Mouse (Mus musculus): ENCODE measurements around the gene Cmtm2b. TPM values are rescaled to one million over a fixed set of nuclear protein-coding genes. Genes with fewer than 3 reads are reported as not detected.
"Not testable (repeated sequence)": the region's sequence is repeated elsewhere in the genome, so short reads cannot be mapped to it uniquely, and the experiment has no call there.

The Cmtm2b gene
- not detected for total RNA-seq (2021)

DNA sequence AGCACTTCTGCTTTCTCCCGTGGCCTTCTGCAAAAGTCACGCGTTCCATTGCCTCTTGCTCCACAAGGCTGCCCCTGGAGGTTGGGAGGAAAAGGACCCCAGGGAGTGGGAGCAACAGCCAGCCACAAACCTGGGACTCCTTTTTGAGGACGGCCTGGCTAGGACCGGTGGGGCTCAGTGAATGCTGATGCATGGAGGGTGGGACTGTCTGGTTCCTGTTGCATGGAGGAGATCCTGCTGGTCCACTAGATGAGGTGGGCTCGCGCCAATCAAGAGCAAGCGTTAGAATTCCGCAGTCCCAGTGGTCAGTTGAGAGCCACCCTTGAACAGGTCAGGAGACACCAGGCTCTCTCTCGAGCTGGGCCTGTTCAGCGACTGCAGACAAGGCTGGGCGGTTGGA lies at the start of gene Cmtm2b:
Gene Cmtm2b, plus strand, starts transcription at position 301 of the 400 bp plus-strand sequence.
- DNase-seq; intact Hi-C loops (cut with DNase I): not testable (repeated sequence)

DNA sequence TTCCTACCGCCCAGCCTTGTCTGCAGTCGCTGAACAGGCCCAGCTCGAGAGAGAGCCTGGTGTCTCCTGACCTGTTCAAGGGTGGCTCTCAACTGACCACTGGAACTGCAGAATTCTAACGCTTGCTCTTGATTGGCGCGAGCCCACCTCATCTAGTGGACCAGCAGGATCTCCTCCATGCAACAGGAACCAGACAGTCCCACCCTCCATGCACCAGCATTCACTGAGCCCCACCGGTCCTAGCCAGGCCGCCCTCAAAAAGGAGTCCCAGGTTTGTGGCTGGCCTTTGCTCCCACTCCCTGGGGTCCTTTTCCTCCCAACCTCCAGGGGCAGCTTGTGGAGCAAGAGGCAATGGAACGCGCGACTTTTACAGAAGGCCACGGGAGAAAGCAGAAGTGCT lies 28.9 kb upstream of the Cmtm2b start, which contains the start of gene Cmtm2a:
Gene Cmtm2a, minus strand, starts transcription at position 101 of the 400 bp plus-strand sequence.
- intact Hi-C loops (cut with DNase I), result not testable (repeated sequence)

DNA sequence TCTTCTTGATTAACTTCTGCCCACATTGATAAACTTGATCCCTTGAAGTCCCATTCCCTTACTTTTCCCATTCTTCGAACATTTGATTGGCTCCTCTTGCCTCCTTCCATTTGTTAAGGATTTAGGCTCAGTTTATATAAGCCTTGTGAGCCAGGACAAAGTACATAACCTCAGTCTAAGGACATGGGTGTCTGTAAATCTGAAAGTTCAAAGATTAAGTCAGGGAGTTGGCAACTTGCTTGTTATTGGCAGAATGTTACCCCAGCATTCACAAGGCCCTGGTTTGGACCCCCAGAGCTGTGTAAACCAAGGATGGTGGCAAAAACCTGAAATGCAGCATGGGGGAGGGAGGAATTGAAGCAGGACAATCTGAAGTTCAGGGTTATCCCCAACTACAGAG lies 27.6 kb upstream of the Cmtm2b start:
- intact Hi-C loops (cut with DNase I), result no loop called here
- DNase-seq, result no peak

More for the DNA sequence above, 28.9 kb upstream of the Cmtm2b start, which contains the start of gene Cmtm2a:
- DNase-seq, result not testable (repeated sequence)

DNA sequence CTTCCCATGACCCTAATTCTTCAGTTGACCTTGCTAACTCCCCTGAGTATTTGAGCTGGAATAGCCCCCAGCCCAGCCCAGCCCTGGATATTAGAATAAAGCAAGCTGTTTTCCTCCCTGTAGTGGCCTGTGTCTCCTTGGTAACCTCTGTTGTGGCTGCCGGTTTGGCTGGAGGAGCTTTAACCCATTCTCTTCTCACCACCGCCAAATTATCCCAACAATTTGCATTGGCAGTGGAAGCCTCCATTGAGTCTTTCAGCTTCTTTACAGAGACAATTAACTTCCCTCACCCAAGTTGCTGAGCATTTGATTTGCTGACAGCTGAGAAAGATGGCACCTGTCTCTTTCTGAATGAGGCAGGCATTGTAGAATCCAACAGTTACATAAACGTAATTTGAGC lies 20.5 kb upstream of the Cmtm2b start:
- intact Hi-C loops (cut with DNase I), result not testable (repeated sequence)
- DNase-seq, result peak; percentile 41 to 53

DNA sequence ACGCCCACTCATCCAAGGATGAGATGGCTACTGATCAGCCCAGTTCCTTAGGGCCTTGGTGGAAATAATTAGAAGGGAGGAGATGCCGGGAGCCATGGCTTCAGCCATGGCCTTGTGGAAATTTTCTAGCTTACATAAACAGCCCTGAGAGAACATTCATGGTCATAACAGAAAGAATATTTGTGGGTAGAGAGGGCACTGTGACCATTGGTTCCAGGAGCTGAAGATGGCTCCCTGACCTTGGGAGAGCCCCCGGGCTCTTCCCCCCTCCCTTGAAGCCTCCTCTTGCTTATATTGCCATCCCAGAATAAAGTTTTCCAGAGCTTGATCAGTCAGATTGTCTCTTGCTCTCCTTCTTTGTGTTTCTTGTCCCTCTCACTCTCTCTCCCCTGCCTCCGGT lies 19.5 kb upstream of the Cmtm2b start:
- DNase-seq; intact Hi-C loops (cut with DNase I): not testable (repeated sequence)

DNA sequence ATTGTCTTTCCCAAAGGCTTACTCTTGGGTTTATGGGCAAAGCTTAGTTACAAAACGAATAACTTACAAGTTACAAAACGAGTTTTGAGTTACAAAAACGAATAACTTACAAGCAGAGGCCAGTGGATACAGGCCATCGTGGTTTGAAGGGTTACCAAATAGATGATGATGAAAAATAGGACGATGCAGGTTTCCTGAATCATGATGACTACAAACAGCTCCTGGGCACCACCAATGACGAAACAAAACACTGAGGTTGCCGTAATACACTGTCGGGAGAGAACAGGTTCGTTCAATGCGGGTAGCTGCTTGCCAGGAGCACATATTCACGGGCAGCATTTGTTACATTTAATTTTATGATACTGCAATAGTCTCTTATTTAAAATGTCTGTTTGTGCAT lies 17.1 kb upstream of the Cmtm2b start:
- no peak for DNase-seq
- intact Hi-C loops (cut with DNase I), result no loop called here

DNA sequence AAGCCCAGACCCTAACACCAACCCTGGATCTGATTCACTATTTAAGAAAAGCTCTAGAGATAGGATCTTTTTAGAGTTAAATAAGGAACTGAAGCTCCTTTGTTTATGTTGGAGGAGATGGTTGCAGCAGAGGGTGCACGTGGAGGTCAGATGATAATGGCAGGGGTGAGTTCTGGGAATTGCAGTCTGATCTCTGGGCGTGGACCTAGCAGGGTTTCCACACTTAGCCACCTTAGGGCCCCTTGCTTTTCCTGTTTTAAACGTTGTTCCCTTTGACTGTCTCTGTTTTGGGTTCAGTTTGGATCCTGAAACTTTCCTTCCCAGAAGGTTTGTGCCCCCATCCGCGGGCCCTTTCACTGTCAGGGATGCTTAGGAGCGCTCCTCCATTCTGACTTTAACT lies 13.7 kb upstream of the Cmtm2b start:
- intact Hi-C loops (cut with DNase I); DNase-seq: not testable (repeated sequence)

DNA sequence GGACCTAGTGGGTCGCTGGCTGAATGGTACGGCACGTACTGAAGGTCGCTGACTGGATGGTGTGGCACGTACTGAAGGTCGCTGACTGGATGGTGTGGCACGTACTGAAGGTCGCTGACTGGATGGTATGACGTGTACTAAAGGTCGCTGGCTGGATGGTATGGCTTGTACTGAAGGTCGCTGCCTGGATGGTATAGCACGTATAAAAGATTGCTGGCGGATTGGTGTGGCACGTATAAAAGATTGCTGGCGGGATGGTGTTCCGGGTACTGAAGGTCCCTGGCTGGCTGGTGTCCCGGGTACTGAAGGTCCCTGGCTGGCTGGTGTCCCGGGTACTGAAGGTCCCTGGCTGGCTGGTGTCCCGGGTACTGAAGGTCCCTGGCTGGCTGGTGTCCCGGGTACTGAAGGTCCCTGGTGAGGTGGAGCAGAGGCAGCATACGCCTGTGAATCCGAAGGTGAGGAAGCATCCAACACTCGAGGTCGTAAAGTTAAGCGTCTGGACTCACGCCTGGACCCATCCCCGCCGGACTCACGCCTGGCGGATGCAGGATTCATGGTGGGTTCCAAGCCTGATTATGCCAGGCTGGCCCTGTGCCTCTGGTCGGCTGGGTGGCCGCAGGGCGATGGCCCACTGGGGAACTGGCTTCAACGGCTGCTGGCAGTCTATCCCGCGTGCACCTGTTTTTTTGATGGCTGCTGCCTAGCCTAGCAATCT lies 12.4 kb upstream of the Cmtm2b start, which contains the start of the genes Gm45711 and Cmtm1:
Gene Gm45711, minus strand, starts transcription at position 641 of the 715 bp plus-strand sequence.
Gene Cmtm1, minus strand, starts transcription at position 705 of the 715 bp plus-strand sequence.
- intact Hi-C loops (cut with DNase I), result not testable (repeated sequence)
- peak; percentile 34 to 47 for DNase-seq

DNA sequence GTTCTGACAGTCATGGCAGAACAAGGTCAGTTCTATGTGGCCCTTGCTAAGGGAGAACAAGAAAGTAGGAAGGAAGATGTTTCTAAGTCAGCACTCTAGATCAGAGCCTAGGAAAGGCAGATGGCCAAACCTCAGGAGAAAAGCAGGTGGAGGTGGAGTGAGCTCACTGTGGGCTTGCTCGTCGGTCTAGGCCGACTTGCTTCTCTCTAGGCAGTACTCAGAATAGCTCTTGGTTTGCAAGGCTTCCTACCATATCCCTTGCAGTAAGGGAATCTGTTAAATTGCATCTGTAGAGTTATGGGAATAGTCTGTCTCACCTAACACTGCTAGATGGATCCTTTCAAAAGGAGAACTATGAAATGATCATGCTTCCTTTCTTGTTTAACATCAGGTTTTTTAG lies 10.0 kb upstream of the Cmtm2b start:
- intact Hi-C loops (cut with DNase I); DNase-seq: not testable (repeated sequence)

DNA sequence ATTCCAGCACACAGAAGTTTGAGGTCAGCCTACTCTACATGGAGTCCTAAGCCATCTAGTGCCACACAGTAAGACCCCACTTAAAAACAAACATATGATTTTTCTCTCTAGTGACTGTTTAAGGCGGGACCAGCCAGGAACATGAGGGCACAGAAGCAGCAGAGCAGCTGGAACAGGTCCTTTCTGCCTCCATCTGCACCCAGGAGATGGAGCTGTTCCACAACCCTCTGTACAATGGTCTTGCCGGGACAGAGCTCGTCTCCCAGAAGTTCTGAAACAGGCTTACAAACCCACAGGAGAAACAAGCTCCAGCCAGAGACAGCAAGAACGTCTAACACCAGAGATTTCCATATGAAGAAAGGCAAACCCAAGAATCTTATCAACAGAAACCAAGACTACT lies 8.7 kb upstream of the Cmtm2b start:
- peak; percentile 41 to 47 for DNase-seq
- intact Hi-C loops (cut with DNase I), result no loop called here

DNA sequence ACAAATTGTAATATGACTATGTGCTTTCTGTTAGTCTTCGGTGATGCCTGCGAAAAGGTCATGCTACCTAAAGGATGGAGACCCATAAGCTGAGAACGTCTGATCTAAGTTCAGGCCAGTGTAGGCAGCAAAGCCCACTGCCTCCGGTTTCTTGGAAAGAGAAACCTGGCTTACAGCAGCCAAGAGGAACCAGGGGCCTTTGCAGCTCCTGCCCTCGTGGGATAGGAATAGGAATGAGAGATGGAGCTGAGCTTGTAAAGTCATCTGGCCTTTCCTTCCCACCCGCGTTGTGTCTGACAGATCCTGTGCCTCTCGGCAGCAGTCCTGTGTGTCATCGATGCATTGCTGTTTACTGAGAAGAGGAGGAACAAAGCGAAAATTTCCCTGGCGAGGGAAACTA lies 763 bp upstream of the Cmtm2b start, which contains the start of gene Gm11020:
Gene Gm11020, plus strand, starts transcription at position 301 of the 400 bp plus-strand sequence.
- DNase-seq; intact Hi-C loops (cut with DNase I): not testable (repeated sequence)

DNA sequence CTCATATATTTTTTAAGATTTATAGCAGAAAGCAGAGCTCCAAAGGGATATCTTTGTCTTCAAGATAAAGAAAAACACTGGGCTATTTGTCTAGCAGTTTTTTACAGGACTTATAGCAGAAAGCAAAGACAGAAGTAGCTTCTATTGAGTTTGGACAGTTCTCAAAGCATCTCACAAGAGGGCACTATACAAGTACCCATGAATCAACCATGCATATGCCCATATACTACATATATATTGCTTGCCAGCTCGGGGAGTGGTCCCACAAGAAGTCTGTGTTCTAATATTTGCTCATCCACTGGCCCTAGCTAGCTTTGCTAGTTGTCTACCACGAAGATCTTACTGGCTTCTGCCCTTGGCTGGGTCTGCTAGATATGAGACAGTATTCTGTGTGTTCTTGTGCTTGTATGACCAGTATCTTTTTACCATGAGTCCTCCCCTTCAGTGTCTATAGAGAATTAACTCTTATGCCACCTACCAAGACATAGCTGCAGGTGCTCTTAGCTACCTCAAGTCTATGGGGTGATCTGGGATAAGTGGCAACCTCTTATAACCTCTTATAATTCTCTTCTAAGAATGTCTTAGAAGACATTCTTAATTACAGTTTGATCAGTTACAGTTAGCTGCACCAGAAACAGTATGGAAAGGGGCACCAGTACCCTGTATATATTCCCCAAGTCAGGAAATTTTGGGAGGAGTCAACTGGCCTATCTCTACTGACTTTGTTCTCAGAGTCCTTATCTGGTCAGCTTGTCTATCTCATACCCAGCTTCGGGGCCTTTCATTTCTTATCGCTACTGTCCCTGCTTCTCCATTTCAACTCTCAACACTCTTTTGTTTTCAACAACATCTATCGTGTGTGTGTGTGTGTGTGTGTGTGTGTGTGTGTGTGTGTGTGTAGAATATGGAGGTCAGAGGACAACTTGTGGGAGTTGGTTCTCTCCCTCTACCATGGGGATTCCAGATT lies 10.9 kb downstream of the Cmtm2b start:
- intact Hi-C loops (cut with DNase I), result no loop called here
- no peak for DNase-seq

DNA sequence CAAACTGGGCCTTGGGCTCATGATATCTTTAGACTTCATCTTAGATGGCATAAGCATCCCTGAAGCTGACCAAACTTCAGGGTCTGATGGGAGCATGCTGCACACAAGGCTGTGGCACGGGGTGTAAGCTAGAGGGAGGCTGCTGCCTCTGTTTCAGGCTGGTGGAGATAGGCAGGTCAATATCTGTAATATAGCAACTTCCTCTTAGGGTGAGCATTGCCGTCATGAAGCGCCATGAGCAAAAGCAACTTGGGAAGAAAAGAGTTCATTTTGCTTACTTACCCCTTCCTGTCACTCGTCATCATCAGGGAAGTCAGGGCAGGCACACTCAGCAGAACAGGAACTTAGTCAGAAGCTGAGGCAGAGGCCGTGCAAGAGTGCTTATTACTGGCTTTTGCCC lies 11.8 kb downstream of the Cmtm2b start:
- no peak for DNase-seq
- intact Hi-C loops (cut with DNase I), result no loop called here

DNA sequence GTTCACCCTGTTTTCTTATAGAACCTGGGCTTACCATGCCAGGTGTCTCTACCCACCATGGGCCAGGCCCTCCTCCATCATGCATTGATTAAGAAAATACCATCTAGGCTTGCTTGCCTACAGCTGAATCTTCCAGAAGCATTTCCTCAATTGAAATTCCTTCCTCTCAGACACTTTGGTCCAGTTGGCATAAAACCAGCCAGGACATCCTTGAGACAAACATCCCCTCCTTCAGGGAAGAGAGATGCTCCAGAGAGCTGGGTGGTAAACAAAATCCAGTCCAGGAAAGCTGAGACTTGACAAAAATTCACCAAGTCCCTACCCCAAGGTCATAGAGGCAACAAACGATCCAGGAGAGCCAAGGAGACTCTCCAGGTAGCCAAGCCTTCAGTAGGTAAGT lies 12.2 kb downstream of the Cmtm2b start:
- intact Hi-C loops (cut with DNase I), result no loop called here

DNA sequence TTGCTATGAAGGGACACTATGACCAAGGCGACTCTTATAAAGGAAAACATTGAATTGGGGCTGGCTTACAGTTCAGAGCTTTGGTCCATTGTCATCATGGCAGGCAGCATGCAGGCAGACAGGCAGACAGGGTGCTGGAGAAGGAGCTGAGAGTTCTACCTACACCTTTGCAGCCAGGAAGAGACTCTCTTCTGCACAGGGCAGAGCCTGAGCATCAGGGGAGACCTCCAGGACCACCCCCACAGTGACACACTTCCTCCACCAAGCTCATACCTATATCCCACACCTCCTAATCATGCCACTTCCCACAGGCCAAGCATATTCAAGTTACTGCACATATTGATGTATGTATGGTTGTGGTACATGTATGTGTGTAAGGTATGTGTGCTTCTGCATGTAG lies 14.8 kb downstream of the Cmtm2b start:
- intact Hi-C loops (cut with DNase I), result no loop called here

More for the DNA sequence above, 12.2 kb downstream of the Cmtm2b start:
- DNase-seq, result no peak

DNA sequence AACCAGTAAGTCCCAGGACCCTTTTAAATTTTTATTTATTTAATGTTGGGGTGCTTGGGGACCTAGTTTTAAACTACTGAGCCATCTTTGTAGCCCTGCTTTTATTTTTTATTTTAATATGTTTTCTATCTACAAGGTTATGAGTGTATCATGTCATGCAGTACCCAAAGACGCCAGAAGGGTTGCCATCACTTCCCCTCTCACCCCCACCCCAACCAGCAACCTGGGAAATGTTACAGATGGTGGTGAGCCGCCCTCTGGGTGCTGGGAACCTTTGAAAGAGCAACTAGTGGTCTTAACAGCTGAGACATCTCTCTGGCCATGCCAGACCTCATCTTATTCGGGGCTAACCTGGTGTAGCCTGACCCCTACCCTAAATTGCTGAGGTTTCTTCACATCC lies 15.9 kb downstream of the Cmtm2b start:
- intact Hi-C loops (cut with DNase I), result no loop called here

More for the DNA sequence above, 14.8 kb downstream of the Cmtm2b start:
- DNase-seq, result no peak

DNA sequence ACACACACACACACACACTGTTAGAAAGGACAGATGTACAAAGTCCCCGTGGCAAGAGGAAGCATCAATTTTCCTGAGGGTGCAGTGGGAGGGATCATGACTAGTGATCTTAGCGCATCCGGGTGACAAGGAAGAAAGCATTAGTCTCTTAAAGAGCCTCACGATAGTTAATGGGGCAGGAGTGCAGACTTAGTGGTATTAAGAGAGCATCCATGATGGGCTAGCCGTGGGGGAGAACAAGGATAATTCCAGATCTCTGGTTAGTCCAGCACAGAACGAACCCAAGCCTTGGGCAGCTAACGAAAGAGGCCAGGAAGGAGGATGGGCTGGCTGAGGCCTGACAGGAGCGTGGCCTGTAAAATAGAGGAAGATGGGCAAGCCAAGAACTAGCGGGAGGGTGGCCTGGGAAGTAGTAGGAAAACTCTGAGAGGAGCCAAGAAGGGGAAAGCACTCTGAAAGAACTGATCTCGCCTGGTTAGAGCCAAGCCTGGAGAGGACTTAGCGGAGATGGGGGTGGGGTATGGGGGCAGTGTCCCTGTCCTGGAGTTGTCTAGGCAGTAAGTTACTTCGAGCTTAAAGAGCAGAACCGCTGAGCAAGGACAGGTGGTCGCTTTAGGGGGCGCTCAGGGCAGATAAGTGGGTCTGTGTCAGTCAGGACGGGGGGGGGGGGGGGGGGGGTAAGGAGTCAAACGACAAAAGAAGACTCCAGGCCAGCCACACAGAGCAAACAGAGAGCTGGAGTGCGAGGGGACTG lies 17.4 kb downstream of the Cmtm2b start, which contains the start of gene Cmtm3:
Gene Cmtm3, plus strand, starts transcription at position 182 of the 754 bp plus-strand sequence.
- intact Hi-C loops (cut with DNase I), result no loop called here
- peak; percentile 62 to 65 for DNase-seq

More for the DNA sequence above, 15.9 kb downstream of the Cmtm2b start:
- DNase-seq, result peak in 1 of 2 experiments; percentile 6

DNA sequence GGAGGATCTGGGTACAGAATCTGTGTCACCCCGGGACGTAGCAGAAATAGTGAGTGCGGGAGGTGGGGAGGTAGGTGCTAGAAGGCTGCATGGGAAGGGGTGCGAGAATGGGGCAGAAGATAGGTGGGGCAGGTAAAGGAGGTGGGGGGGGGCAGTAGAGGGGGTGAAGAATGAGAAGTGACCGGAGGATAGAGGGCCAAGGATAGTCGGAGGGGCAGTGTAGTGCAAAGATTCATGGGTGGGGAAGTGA lies 17.9 kb downstream of the Cmtm2b start:
- DNase-seq, result no peak
- intact Hi-C loops (cut with DNase I), result loop anchor here (2.0 to 5.0 kb wide), 5 partner anchors 89 to 238 kb away; partner anchors contain the start of genes Car7, Cdh5, Cklf and Nae1

DNA sequence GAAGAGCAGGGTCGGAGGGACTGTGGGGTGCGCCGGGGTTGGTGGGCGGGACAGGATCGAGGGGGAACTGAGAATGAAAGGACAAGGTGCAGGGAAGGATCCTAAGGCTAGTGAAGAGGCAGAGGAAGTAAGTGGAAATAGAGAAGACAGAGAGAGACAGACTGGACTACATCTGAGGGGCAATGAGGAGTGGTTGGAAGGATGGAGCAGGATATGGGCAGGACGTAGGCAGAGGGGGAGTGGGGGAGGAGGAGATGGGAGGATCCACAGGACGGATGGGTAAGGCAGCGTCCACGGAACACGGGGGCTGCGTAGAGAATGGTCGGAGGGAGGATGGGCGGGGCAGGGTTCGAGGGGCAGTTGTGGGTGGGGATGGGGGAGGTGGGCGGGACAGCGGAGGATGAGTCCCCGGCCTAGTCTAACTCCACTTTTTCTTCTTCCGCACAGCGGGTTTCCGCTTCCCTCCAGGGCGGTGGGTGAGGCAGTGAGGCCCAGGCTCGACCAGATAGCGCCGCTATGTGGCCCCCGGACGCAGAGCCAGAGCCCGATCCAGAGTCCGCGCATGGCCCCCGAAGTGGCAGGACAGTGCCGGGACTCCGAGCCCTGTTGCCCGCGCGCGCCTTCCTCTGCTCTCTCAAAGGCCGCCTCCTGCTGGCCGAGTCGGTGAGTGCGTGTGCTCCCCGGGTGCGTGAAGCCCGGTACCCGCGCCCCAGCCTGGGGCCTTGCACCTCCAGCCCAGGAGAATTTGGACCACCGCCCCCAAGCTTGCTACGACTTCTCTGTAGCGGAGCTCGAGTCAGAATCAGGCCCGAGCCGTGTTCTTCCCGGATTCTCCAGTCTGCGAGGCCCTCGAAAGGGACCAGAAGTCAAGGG lies 18.4 kb downstream of the Cmtm2b start:
- DNase-seq, result peak; percentile 85 to 87
- intact Hi-C loops (cut with DNase I), result loop anchor here (2.0 to 5.0 kb wide), 5 partner anchors 90 to 238 kb away; partner anchors contain the start of genes Car7, Cdh5, Cklf and Nae1
